Mouse (Mus musculus) brain, embryonic 18.5 days (tissue): ENCODE data around the gene Asf1b.
"Not testable (repeated sequence)": the region's sequence is repeated elsewhere in the genome, so short reads cannot be mapped to it uniquely, and the experiment has no call there.

Experiments used
- DNase-seq: peaks from one replicate; pipeline ENCODE4 v3.0.0-alpha.2; 2012; ENCODE audit warnings: low read depth, low spot score

The Asf1b gene

GRCm38 (mm10) chr8:83995973-83996372 lies 40.7 kb downstream of the Asf1b start:
- DNase-seq, result no peak

- DNase-seq, result peak; percentile 73
These were observed 41.5 kb downstream of the Asf1b start for GRCm38 (mm10) chr8:83996567-83997505.

GRCm38 (mm10) chr8:83997511-83998141 lies 42.3 kb downstream of the Asf1b start, which contains the start of gene Samd1:
Gene Samd1, plus strand, starts transcription at chr8:83997672.
- DNase-seq, result no peak

- DNase-seq, result no peak
These were observed 43.1 kb downstream of the Asf1b start for GRCm38 (mm10) chr8:83998231-83999056.

- no peak for DNase-seq
These were observed 43.9 kb downstream of the Asf1b start for GRCm38 (mm10) chr8:83999057-83999705.

- no peak for DNase-seq
These were observed 44.5 kb downstream of the Asf1b start for GRCm38 (mm10) chr8:83999825-84000224.

GRCm38 (mm10) chr8:84001281-84002000 lies 46.1 kb downstream of the Asf1b start, which contains the start of gene 1700067K01Rik:
Gene 1700067K01Rik, plus strand, starts transcription at chr8:84001502.
- DNase-seq, result no peak

GRCm38 (mm10) chr8:84002957-84003611 lies 47.8 kb downstream of the Asf1b start:
- no peak for DNase-seq

GRCm38 (mm10) chr8:84003612-84004246 lies 48.4 kb downstream of the Asf1b start:
- DNase-seq, result no peak

GRCm38 (mm10) chr8:84004533-84005201 lies 49.4 kb downstream of the Asf1b start:
- DNase-seq, result peak; percentile 82

- not testable (repeated sequence) for DNase-seq
These were observed 50.2 kb downstream of the Asf1b start for GRCm38 (mm10) chr8:84005502-84005901.

GRCm38 (mm10) chr8:84008362-84008761 lies 53.1 kb downstream of the Asf1b start:
- no peak for DNase-seq

- DNase-seq, result no peak
These were observed 54.6 kb downstream of the Asf1b start for GRCm38 (mm10) chr8:84009876-84010275.

GRCm38 (mm10) chr8:84010625-84011611 lies 55.6 kb downstream of the Asf1b start:
- no peak for DNase-seq

- no peak for DNase-seq
These were observed 56.6 kb downstream of the Asf1b start, which contains the start of gene 2210011C24Rik for GRCm38 (mm10) chr8:84011705-84012498. Gene 2210011C24Rik, minus strand, starts transcription at chr8:84012171.

GRCm38 (mm10) chr8:84012499-84013165 lies 57.3 kb downstream of the Asf1b start:
- no peak for DNase-seq
